Mouse (Mus musculus) megakaryocyte-erythroid progenitor cell, adult 5-6 weeks (primary cell): ENCODE results near the gene Col6a6. TPM values are rescaled to one million over a fixed set of nuclear protein-coding genes. Genes with fewer than 3 reads are reported as not detected.

Experiments
- ATAC-seq: replicated peaks from 2 replicates; pipeline ENCODE4 v1.8.0; 2016; ENCODE audit warnings: mild to moderate bottlenecking, inconsistent platforms; ENCODE audit not compliant: severe bottlenecking, poor library complexity, low FRiP score, low TSS enrichment
- total RNA-seq, 2 experiments: library from RNA; stranded (forward) in 1 of 2; stranded (reverse) in 1 of 2; fragments of 200-1000, 215-1000 nt in 1 of 2; fragments of >200 nt in 1 of 2; fragmentation: Nextera tagmentation in 1 of 2; gene quantifications; 2 replicates each; pipeline ENCODE4 v1.2.3; 2014 to 2017

Col6a6 gene
- total RNA-seq, 2 experiments from 2014 or later, result not detected

- ATAC-seq, result no peak
Observed at GRCm38 (mm10) chr9:105758173-105758765, 69.7 kb downstream of the Col6a6 start.

GRCm38 (mm10) chr9:105754256-105754655, 73.7 kb downstream of the Col6a6 start:
- ATAC-seq, result no peak

- ATAC-seq, result no peak
Observed at GRCm38 (mm10) chr9:105745861-105746260, 82.1 kb downstream of the Col6a6 start.

- ATAC-seq, result no peak
Observed at GRCm38 (mm10) chr9:105740413-105740812, 87.5 kb downstream of the Col6a6 start.

- ATAC-seq, result no peak
Observed at GRCm38 (mm10) chr9:105739446-105739845, 88.5 kb downstream of the Col6a6 start.

- ATAC-seq, result no peak
Observed at GRCm38 (mm10) chr9:105737448-105737847, 90.5 kb downstream of the Col6a6 start.

- ATAC-seq, result no peak
Observed at GRCm38 (mm10) chr9:105735195-105735594, 92.8 kb downstream of the Col6a6 start.

GRCm38 (mm10) chr9:105734651-105735050, 93.3 kb downstream of the Col6a6 start:
- ATAC-seq, result no peak

- no peak for ATAC-seq
Observed at GRCm38 (mm10) chr9:105731976-105732375, 96.0 kb downstream of the Col6a6 start.

- ATAC-seq, result no peak
Observed at GRCm38 (mm10) chr9:105720430-105720829, 107.5 kb downstream of the Col6a6 start.

GRCm38 (mm10) chr9:105719851-105720395, 108.0 kb downstream of the Col6a6 start:
- no peak for ATAC-seq

GRCm38 (mm10) chr9:105719367-105719766, 108.6 kb downstream of the Col6a6 start:
- no peak for ATAC-seq

GRCm38 (mm10) chr9:105712049-105712448, 115.9 kb downstream of the Col6a6 start:
- ATAC-seq, result no peak

- ATAC-seq, result no peak
Observed at GRCm38 (mm10) chr9:105705011-105705410, 122.9 kb downstream of the Col6a6 start.

GRCm38 (mm10) chr9:105704226-105704932, 123.6 kb downstream of the Col6a6 start:
- no peak for ATAC-seq

- no peak for ATAC-seq
Observed at GRCm38 (mm10) chr9:105701966-105702365, 126.0 kb downstream of the Col6a6 start.

GRCm38 (mm10) chr9:105700702-105701101, 127.3 kb downstream of the Col6a6 start:
- no peak for ATAC-seq

GRCm38 (mm10) chr9:105697764-105698396, 130.1 kb downstream of the Col6a6 start:
- no peak for ATAC-seq

- no peak for ATAC-seq
Observed at GRCm38 (mm10) chr9:105696818-105697564, 131.0 kb downstream of the Col6a6 start.

- peak; percentile 54 for ATAC-seq
Observed at GRCm38 (mm10) chr9:105693854-105694253, 134.1 kb downstream of the Col6a6 start.
